Mouse (Mus musculus) liver, adult 10 weeks (tissue): Measurements from ENCODE around the gene Mettl9. TPM values are rescaled to one million over a fixed set of nuclear protein-coding genes. Genes with fewer than 3 reads are reported as not detected.

Source experiments
- polyA plus RNA-seq: library from polyadenylated mRNA; stranded (reverse); fragments of 350-450 nt; fragmentation: Illumina TruSeq; extraction: RNeasy Lipid Tissue Mini Kit (QIAGEN cat#74804); gene quantifications from one replicate; pipeline ENCODE4 v1.2.3, GENCODE M21; 2014; ENCODE audit warnings: low read depth, low replicate concordance

Mettl9 gene
- polyA plus RNA-seq: 152 TPM

DNA sequence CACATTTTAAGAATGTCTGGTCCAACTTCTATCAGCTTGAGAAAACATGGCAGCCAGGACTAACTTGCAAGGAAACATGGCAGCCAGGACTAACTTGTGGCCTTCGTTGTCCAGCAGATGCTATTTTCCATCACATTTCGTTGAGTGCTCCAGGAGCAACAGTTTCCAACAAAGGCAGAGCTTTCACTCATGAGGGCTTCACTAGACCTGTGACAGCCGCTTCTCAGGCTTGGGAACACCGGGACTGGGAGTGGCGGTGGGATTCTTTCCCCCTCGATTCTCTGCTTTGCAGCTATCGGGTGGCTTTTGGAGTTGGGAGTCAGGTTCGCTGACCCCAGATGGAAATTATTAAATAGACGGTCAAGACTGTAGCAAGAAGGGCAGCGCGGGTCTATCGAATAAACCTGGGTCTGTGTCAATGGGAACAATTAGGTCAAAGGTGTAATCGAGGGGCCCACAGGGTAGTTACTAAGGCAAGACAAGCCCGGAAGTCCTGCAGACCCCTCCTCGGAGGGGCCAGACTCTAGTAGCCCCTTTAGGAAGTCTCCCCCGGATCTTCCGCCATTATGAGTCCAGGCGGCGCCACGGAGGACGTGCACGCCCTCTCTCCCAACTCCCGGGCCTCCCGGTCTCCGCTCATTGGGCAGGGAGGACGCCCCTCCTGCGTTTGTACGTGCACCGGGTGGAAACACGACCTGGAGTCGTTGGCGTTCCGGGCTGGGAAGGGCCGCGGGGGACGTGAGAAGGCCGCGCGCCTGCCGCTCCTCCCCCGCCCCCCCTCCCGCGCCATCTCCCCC is at the start of gene Mettl9:
Mettl9 (plus strand) TSS at position 590 of the 797 bp plus-strand sequence.

DNA sequence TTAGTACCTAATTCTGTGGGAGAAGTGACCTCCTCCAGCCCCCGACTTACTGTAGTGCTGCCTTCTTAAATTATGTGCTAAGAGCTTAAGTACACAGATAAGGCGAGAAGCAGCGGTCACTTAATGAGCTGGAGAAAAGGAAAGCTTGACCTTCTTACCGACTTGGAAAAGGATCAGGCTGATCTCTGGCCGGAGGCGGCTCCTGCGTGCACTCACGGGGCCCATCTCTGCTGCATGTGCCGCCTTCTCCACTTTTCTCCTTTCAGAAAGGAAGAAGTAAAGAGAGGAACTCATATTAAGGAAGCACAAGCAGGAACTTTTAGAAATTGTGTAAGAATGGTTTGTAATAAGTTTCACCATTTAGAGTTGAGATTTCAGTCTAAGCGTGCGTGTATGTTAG is 40.0 kb downstream of the Mettl9 start, which contains the start of gene Igsf6:
Igsf6 (minus strand) TSS at position 292 of the 400 bp plus-strand sequence.

DNA sequence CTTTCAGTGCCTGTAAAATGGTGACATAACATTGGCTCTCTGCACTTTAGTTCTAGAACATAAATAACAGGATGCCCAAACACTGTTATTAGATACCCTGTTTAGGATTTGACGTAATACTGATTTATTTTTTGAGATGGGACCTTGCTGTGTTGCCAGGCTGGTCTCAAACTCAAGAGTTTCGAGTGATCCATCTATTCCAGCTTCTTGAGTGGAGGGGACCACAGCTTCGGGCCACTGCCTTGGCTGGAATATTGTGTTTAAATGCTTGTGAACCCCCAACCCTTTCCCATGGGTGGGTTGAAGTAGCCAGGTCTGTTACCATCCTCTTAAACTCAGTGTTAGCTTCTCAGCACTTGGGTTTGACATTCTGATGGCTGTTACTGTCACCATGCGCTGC is 47.1 kb downstream of the Mettl9 start, which contains the start of gene Otoa:
Otoa (plus strand) TSS at position 301 of the 400 bp plus-strand sequence.

Other genes starting within 250 kb of the Mettl9 start
- gene Gm5737, start 222.1 kb upstream of the Mettl9 start, polyA plus RNA-seq: not detected
- gene Eef2k, start 191.6 kb upstream of the Mettl9 start, polyA plus RNA-seq: 1.6 TPM
- 4.5 TPM for gene Polr3e, start 116.7 kb upstream of the Mettl9 start, polyA plus RNA-seq
- 0.69 TPM for gene Cdr2, start 52.1 kb upstream of the Mettl9 start, polyA plus RNA-seq
- not detected for gene Mfsd13b, start 51.9 kb upstream of the Mettl9 start, polyA plus RNA-seq
- gene Igsf6, start 40.1 kb downstream of the Mettl9 start, polyA plus RNA-seq: 5.5 TPM
- gene Otoa, start 47.2 kb downstream of the Mettl9 start, polyA plus RNA-seq: not detected